Mouse (Mus musculus): Measurements from ENCODE around the gene 4931414P19Rik. TPM values are rescaled to one million over a fixed set of nuclear protein-coding genes. Genes with fewer than 3 reads are reported as not detected.

4931414P19Rik gene
- 4.7 and 7.1 TPM in 2 replicates for polyA plus RNA-seq (2014; fragmentation: Nextera tagmentation; extraction: Ambion mirVana)

DNA sequence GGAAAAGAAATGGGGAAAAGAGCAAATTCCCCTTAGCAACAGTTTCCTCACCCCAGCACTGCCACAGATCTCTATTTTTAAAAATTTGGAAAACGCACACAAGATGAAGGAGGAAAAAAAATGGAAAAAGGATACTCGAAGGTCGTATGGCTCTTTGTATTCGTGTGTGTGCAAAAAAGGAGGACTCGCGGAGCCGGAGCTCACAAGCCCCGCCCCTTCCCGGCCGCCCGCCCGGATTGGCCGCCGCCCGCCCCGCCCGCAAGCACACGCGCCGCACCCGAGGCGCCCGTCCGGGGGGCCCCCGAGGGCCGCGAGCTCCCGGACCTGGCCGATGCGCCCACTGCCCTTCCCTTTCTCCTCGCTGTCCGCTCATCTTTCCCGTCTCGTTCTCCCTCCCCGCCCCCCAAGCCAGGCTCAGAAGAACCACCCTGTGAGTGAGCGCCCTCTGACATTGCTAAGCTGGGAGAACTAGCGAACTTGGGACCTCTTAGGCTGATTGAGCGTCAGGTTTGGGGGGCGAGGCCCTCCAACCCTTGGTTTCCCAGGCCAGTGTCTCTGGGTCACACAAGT is at the start of gene 4931414P19Rik:
4931414P19Rik (minus strand) TSS at position 242 of the 570 bp plus-strand sequence.
- 0 out of 2 replicates have a peak, but pooled peaks cover 2% of the 10 kb centered on the region for H3K36me3 ChIP-seq (ENCODE audit: control insufficient read depth, insufficient read depth, low read length)
- 0% methylated on average over 38 of the region's 39 CpGs for WGBS
- peak within 1 kb of the TSS; percentile 71 for H3K9ac ChIP-seq (ENCODE audit: low read length)
- ATAC-seq (ENCODE audit: insufficient number of reproducible peaks, insufficient read depth, low FRiP score, low read depth) = peak; percentile 58
- no peaks in the 10 kb centered on the region for H3K9me3 ChIP-seq (ENCODE audit: control insufficient read depth, low read length)
- peak within 1 kb of the TSS; percentile 67 for H3K4me2 ChIP-seq (ENCODE audit: low read length)
- peak within 1 kb of the TSS; percentile 47 to 54 for H3K4me3 ChIP-seq (ENCODE audit: control insufficient read depth in 1 of 2, insufficient read depth in 1 of 2, low read depth in 1 of 2, low read length in 2 of 2)
- peaks cover 9 to 14% of the 10 kb centered on the region in 2 experiments for H3K4me1 ChIP-seq (ENCODE audit: control insufficient read depth in 2 of 2, insufficient read depth in 2 of 2, low read length in 2 of 2)
- peak within 1 kb of the TSS; percentile 65 to 80 for H3K27ac ChIP-seq (replicated peaks in 1 of 2; ENCODE audit: control insufficient read depth in 1 of 2, insufficient read depth in 1 of 2, low read depth in 2 of 2, low read length in 2 of 2)
- H3K27me3 ChIP-seq (ENCODE audit: control insufficient read depth, insufficient read depth, low read length) = no peaks in the 10 kb centered on the region

GRCm38 (mm10) chr14:54653496-54653895 is 47.7 kb upstream of the 4931414P19Rik start:
- Histone ChIP-seq H3K4me2 (ENCODE audit: low read length) (peak overlapping the region; percentile 90), H3K36me3 (ENCODE audit: control insufficient read depth, insufficient read depth, low read length) (peaks cover 74% of the 10 kb centered on the region), H3K9me3 (ENCODE audit: control insufficient read depth, low read length) (no peaks in the 10 kb centered on the region), H3K27ac (replicated peaks in 1 of 2; ENCODE audit: control insufficient read depth in 1 of 2, insufficient read depth in 1 of 2, low read depth in 2 of 2, low read length in 2 of 2) (peak overlapping the region; percentile 85 to 91), H3K4me3 (ENCODE audit: control insufficient read depth in 1 of 2, insufficient read depth in 1 of 2, low read depth in 1 of 2, low read length in 2 of 2) (peak overlapping the region; percentile 68 to 95), H3K4me1 (ENCODE audit: control insufficient read depth in 2 of 2, insufficient read depth in 2 of 2, low read length in 2 of 2) (peaks cover 11 to 23% of the 10 kb centered on the region in 2 experiments), H3K27me3 (ENCODE audit: control insufficient read depth, insufficient read depth, low read length) (no peaks in the 10 kb centered on the region), H3K9ac (ENCODE audit: low read length) (peak overlapping the region; percentile 83)
- under 1% methylated on average over 12 of the region's 12 CpGs for WGBS
- ATAC-seq (ENCODE audit: insufficient number of reproducible peaks, insufficient read depth, low FRiP score, low read depth) = peak; percentile 85

DNA sequence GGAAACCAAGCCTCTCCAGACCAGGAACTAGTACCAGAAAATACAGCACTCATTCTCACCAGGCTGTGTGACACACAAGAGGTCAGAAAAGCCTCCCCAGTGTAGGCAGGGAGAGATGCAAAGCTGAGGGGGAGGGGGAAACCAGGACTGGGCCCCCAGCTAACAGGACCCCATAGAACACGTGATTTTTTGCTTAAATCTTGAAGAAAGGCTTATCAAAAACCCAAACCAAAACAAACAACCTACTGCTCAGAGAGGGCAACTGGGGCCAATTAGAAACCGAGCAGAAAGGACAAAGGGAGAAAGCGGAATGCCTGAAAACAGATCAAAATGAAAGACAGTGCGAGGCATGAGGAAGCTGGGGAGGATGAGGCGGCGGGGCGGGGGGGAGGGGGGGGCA is 47.0 kb upstream of the 4931414P19Rik start:
- H3K4me1 ChIP-seq (ENCODE audit: control insufficient read depth in 2 of 2, insufficient read depth in 2 of 2, low read length in 2 of 2) = peaks cover 11 to 23% of the 10 kb centered on the region in 2 experiments
- WGBS = 2% methylated on average over 7 of the region's 7 CpGs
- H3K9me3 ChIP-seq (ENCODE audit: control insufficient read depth, low read length) = no peaks in the 10 kb centered on the region
- ATAC-seq (ENCODE audit: insufficient number of reproducible peaks, insufficient read depth, low FRiP score, low read depth) = no peak
- H3K27me3 ChIP-seq (ENCODE audit: control insufficient read depth, insufficient read depth, low read length) = no peaks in the 10 kb centered on the region
- peak overlapping the region; percentile 68 to 95 for H3K4me3 ChIP-seq (ENCODE audit: control insufficient read depth in 1 of 2, insufficient read depth in 1 of 2, low read depth in 1 of 2, low read length in 2 of 2)
- peak overlapping the region; percentile 90 for H3K4me2 ChIP-seq (ENCODE audit: low read length)
- peaks cover 74% of the 10 kb centered on the region for H3K36me3 ChIP-seq (ENCODE audit: control insufficient read depth, insufficient read depth, low read length)
- peak overlapping the region; percentile 83 for H3K9ac ChIP-seq (ENCODE audit: low read length)
- peak overlapping the region; percentile 19 to 85; a peak in 3 of 4 replicates for H3K27ac ChIP-seq (replicated peaks in 1 of 2; ENCODE audit: control insufficient read depth in 1 of 2, insufficient read depth in 1 of 2, low read depth in 2 of 2, low read length in 2 of 2)

DNA sequence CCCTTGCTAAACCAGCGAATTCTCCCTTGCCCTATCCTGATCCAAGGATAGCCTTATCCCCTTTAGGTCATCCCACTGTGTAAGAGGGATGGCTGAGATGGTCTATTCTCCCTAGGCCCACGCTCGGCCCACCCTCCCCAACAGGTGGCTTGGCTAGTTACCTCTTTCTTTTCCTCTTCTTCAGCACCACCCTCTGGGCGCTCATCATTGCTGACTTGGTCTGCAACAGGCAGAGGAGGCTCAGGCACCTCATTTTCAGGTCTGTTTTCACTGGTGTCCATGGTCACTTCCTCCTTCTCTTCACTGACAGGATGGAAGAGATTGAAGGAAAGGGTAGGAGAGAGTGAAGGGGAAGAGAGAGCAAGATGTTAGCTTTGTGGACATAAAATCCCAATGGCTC is 45.8 kb upstream of the 4931414P19Rik start:
- peaks cover 11 to 23% of the 10 kb centered on the region in 2 experiments for H3K4me1 ChIP-seq (ENCODE audit: control insufficient read depth in 2 of 2, insufficient read depth in 2 of 2, low read length in 2 of 2)
- H3K36me3 ChIP-seq (ENCODE audit: control insufficient read depth, insufficient read depth, low read length) = peaks cover 74% of the 10 kb centered on the region
- 79% methylated on average over 4 of the region's 4 CpGs for WGBS
- no peak overlapping the region for H3K4me3 ChIP-seq (ENCODE audit: control insufficient read depth in 1 of 2, insufficient read depth in 1 of 2, low read depth in 1 of 2, low read length in 2 of 2)
- peak overlapping the region in 1 of 2 experiments; percentile 85; a peak in 1 of 4 replicates for H3K27ac ChIP-seq (replicated peaks in 1 of 2; ENCODE audit: control insufficient read depth in 1 of 2, insufficient read depth in 1 of 2, low read depth in 2 of 2, low read length in 2 of 2)
- no peaks in the 10 kb centered on the region for H3K9me3 ChIP-seq (ENCODE audit: control insufficient read depth, low read length)
- no peak overlapping the region for H3K4me2 ChIP-seq (ENCODE audit: low read length)
- ATAC-seq (ENCODE audit: insufficient number of reproducible peaks, insufficient read depth, low FRiP score, low read depth) = no peak
- H3K27me3 ChIP-seq (ENCODE audit: control insufficient read depth, insufficient read depth, low read length) = no peaks in the 10 kb centered on the region
- no peak overlapping the region; the same call in 1 of the 2 replicates for H3K9ac ChIP-seq (ENCODE audit: low read length)

DNA sequence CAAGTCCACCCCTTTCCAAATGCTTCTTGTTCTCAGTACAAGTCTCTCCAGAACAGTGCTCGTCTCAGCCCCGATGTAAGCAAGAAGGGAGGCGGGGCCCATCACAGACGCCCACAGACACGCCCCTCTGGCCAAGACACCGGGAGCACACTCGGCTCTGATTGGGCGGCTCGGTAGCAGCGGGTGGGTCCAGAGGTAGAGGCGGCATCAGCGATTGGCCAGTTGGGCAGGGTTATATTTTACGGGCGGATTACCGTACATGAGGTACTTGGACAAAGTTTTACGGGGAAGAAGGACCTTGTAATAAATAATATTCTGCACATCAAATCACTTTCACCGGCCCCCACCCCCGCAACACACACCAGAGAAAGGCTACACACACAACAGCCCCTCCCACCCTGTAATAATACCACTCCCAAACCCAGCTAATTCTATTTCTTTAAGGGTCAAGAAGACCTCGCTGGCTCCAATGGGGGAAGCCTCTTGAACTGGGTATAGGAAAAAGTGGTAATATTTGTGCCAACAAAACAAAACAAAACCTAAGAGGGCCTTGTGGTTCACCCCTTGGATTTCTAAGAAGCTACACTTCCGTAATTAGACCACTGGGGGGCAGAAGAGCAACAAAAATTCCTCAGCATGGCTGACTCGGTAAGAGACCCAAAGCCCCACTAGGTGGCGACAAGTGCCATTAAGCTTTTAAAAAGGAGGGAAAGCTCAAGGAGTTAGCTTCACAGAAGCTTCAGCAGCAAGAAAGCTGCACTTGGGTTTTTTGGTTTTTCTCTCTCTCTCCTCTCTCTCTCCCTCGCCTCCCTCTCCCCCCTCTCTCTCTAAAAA is 45.0 kb upstream of the 4931414P19Rik start:
- peaks cover 74% of the 10 kb centered on the region for H3K36me3 ChIP-seq (ENCODE audit: control insufficient read depth, insufficient read depth, low read length)
- peaks cover 11 to 23% of the 10 kb centered on the region in 2 experiments for H3K4me1 ChIP-seq (ENCODE audit: control insufficient read depth in 2 of 2, insufficient read depth in 2 of 2, low read length in 2 of 2)
- H3K9ac ChIP-seq (ENCODE audit: low read length) = no peak overlapping the region
- 67% methylated on average over 23 of the region's 23 CpGs for WGBS
- ATAC-seq (ENCODE audit: insufficient number of reproducible peaks, insufficient read depth, low FRiP score, low read depth) = no peak
- H3K9me3 ChIP-seq (ENCODE audit: control insufficient read depth, low read length) = no peaks in the 10 kb centered on the region
- no peak overlapping the region for H3K4me3 ChIP-seq (ENCODE audit: control insufficient read depth in 1 of 2, insufficient read depth in 1 of 2, low read depth in 1 of 2, low read length in 2 of 2)
- no peak overlapping the region for H3K4me2 ChIP-seq (ENCODE audit: low read length)
- H3K27ac ChIP-seq (replicated peaks in 1 of 2; ENCODE audit: control insufficient read depth in 1 of 2, insufficient read depth in 1 of 2, low read depth in 2 of 2, low read length in 2 of 2) = 0 out of 4 replicates have a peak overlapping the region, but pooled peaks of 1 of the 2 experiments have one; percentile 25
- H3K27me3 ChIP-seq (ENCODE audit: control insufficient read depth, insufficient read depth, low read length) = no peaks in the 10 kb centered on the region

DNA sequence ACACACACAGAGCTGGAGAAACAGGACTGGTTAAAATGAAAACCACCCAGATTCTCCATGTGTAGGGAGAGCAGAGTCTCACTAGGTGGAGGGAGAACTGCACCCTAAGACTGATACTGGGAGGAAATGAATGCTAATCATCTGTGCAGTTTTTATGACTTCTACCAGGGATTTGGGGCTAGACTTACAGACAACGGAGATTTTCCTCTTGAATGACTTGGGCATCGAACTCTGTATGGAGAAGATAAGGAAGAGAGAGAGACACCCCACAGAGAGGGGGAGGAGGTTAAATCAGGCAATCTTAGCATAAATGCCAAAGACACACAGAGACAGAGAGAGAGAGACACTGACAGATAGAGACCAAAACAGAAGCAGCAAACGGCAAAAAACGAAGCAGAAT is 42.1 kb upstream of the 4931414P19Rik start:
- Histone ChIP-seq H3K36me3 (ENCODE audit: control insufficient read depth, insufficient read depth, low read length) (peaks cover 87% of the 10 kb centered on the region), H3K27me3 (ENCODE audit: control insufficient read depth, insufficient read depth, low read length) (no peaks in the 10 kb centered on the region), H3K9me3 (ENCODE audit: control insufficient read depth, low read length) (no peaks in the 10 kb centered on the region), H3K4me3 (ENCODE audit: control insufficient read depth in 1 of 2, insufficient read depth in 1 of 2, low read depth in 1 of 2, low read length in 2 of 2) (no peak overlapping the region), H3K27ac (replicated peaks in 1 of 2; ENCODE audit: control insufficient read depth in 1 of 2, insufficient read depth in 1 of 2, low read depth in 2 of 2, low read length in 2 of 2) (no peak overlapping the region), H3K9ac (ENCODE audit: low read length) (no peak overlapping the region), H3K4me1 (ENCODE audit: control insufficient read depth in 2 of 2, insufficient read depth in 2 of 2, low read length in 2 of 2) (peaks cover 5 to 14% of the 10 kb centered on the region in 2 experiments), H3K4me2 (ENCODE audit: low read length) (no peak overlapping the region)
- ATAC-seq (ENCODE audit: insufficient number of reproducible peaks, insufficient read depth, low FRiP score, low read depth) = no peak
- 76% methylated on average over 4 of the region's 4 CpGs for WGBS

GRCm38 (mm10) chr14:54646898-54647636 is 41.3 kb upstream of the 4931414P19Rik start:
- no peak for ATAC-seq (ENCODE audit: insufficient number of reproducible peaks, insufficient read depth, low FRiP score, low read depth)
- WGBS = 88% methylated on average over 8 of the region's 8 CpGs
- Histone ChIP-seq H3K4me3 (ENCODE audit: control insufficient read depth in 1 of 2, insufficient read depth in 1 of 2, low read depth in 1 of 2, low read length in 2 of 2) (no peak overlapping the region), H3K36me3 (ENCODE audit: control insufficient read depth, insufficient read depth, low read length) (peaks cover 95% of the 10 kb centered on the region), H3K4me1 (ENCODE audit: control insufficient read depth in 2 of 2, insufficient read depth in 2 of 2, low read length in 2 of 2) (peaks cover 0 to 6% of the 10 kb centered on the region in 2 experiments; a peak in 2 of 4 replicates), H3K27me3 (ENCODE audit: control insufficient read depth, insufficient read depth, low read length) (no peaks in the 10 kb centered on the region), H3K4me2 (ENCODE audit: low read length) (no peak overlapping the region), H3K27ac (replicated peaks in 1 of 2; ENCODE audit: control insufficient read depth in 1 of 2, insufficient read depth in 1 of 2, low read depth in 2 of 2, low read length in 2 of 2) (no peak overlapping the region), H3K9ac (ENCODE audit: low read length) (no peak overlapping the region), H3K9me3 (ENCODE audit: control insufficient read depth, low read length) (no peaks in the 10 kb centered on the region)
